Mouse (Mus musculus): ENCODE measurements around the gene Olfr229. TPM values are rescaled to one million over a fixed set of nuclear protein-coding genes. Genes with fewer than 3 reads are reported as not detected.
"Not testable (repeated sequence)": the region's sequence is repeated elsewhere in the genome, so short reads cannot be mapped to it uniquely, and the experiment has no call there.

Gene Olfr229
- polyA plus RNA-seq (2014; fragmentation: Nextera tagmentation; extraction: Ambion mirVana) = not detected in 2 replicates

- DNase-seq (ENCODE audit: low spot score) (no peak), ATAC-seq (no peak)
- Histone ChIP-seq H3K9me3 (replicated peaks; ENCODE audit: control insufficient read depth, low read length) (no peaks in the 10 kb centered on the region), H3K36me3 (ENCODE audit: control insufficient read depth, insufficient read depth, low read length) (no peaks in the 10 kb centered on the region), H3K4me1 (ENCODE audit: control insufficient read depth, insufficient read depth, low read length) (no peaks in the 10 kb centered on the region), H3K4me3 (ENCODE audit: low read depth, low read length) (no peak within 1 kb of the TSS), H3K9ac (ENCODE audit: low read length) (no peak within 1 kb of the TSS), H3K27me3 (replicated peaks; ENCODE audit: control insufficient read depth, insufficient read depth, low read length) (no peaks in the 10 kb centered on the region), H3K27ac (ENCODE audit: low read depth, low read length) (no peak within 1 kb of the TSS), H3K4me2 (ENCODE audit: low read length) (no peak within 1 kb of the TSS)
- 75% methylated on average over 2 of the region's 2 CpGs for WGBS
These were observed at the start of gene Olfr229 for GRCm38 (mm10) chr9:39907036-39907435. Gene Olfr229, plus strand, starts transcription at chr9:39907336.

DNA sequence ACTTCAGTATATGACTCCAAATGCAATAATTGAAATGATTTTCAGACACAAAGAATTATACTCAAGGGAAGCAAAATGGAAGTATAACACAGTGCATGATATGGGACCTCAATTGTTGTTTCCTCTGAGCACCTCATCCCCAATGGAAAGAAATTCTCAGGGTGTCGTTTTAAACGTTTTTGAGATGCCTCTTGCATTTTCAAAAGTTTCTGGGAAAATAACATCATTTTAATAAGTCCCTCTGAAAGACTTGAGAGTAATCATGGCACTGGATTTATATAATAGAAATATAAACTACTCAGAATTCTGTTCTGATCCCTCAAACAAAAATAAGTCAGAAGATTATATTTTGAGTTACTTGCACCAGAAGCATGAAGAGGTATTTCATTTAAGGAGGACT, 41.0 kb upstream of the Olfr229 start, which contains the start of gene Olfr972:
Gene Olfr972 (plus strand): TSS at position 301 of the 400 bp plus-strand sequence.
- H3K27ac ChIP-seq (ENCODE audit: low read depth, low read length) = no peak within 1 kb of the TSS
- no peaks in the 10 kb centered on the region for H3K4me1 ChIP-seq (ENCODE audit: control insufficient read depth, insufficient read depth, low read length)
- no peak for ATAC-seq
- no peak within 1 kb of the TSS for H3K4me2 ChIP-seq (ENCODE audit: low read length)
- DNase-seq (ENCODE audit: low spot score) = no peak
- no peaks in the 10 kb centered on the region for H3K9me3 ChIP-seq (replicated peaks; ENCODE audit: control insufficient read depth, low read length)
- WGBS = 74% methylated on average over 2 of the region's 2 CpGs
- H3K36me3 ChIP-seq (ENCODE audit: control insufficient read depth, insufficient read depth, low read length) = no peaks in the 10 kb centered on the region
- no peaks in the 10 kb centered on the region for H3K27me3 ChIP-seq (replicated peaks; ENCODE audit: control insufficient read depth, insufficient read depth, low read length)
- H3K4me3 ChIP-seq (ENCODE audit: low read depth, low read length) = no peak within 1 kb of the TSS
- no peak within 1 kb of the TSS for H3K9ac ChIP-seq (ENCODE audit: low read length)

GRCm38 (mm10) chr9:39871986-39872385, 35.1 kb upstream of the Olfr229 start:
- not testable (repeated sequence) for H3K4me1 ChIP-seq (ENCODE audit: control insufficient read depth, insufficient read depth, low read length); H3K27me3 ChIP-seq (replicated peaks; ENCODE audit: control insufficient read depth, insufficient read depth, low read length); ATAC-seq; H3K27ac ChIP-seq (ENCODE audit: low read depth, low read length); H3K9ac ChIP-seq (ENCODE audit: low read length); H3K9me3 ChIP-seq (replicated peaks; ENCODE audit: control insufficient read depth, low read length); H3K4me3 ChIP-seq (ENCODE audit: low read depth, low read length); H3K36me3 ChIP-seq (ENCODE audit: control insufficient read depth, insufficient read depth, low read length); H3K4me2 ChIP-seq (ENCODE audit: low read length); DNase-seq (ENCODE audit: low spot score)
- 86% methylated on average over 1 of the region's 1 CpGs for WGBS

DNA sequence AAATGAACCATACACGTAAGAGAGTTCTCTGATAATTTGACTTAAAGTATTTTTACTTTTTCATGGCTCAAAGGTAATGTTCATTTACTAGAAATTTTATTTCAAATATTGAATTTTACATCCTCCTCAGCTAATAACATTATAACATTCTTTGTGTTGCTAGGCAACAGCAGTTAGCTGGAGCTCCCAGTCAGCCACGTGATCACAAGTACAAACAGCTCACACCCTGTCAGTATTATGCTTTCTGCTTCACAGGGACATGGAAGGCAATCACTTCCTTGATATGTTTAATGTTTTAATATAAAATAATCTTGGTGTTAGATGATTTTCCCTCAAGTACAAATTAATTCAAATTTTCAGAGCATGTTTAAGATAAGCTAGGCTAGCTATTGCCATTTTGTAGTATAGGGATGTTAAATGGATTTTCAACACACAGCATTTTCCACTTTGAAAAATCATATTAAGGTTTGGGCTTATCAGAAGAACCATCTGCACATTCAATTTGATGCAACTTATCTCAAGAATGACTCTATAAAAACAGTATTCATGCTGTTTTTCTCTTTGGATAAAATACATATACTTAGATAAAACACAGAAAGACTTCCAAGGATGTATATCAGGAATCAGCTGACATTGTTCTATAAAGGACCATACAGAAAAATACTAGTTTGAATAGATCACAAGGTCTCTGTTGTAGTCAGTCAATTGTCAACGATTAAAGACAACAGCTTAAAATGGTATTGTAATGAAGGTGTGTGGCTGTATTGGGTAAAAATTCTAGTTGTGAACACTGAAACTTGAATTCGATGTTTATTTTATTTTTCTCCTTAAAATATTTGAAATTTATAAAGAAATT, 29.4 kb upstream of the Olfr229 start:
- not testable (repeated sequence) for H3K36me3 ChIP-seq (ENCODE audit: control insufficient read depth, insufficient read depth, low read length); DNase-seq (ENCODE audit: low spot score); H3K4me3 ChIP-seq (ENCODE audit: low read depth, low read length); H3K27me3 ChIP-seq (replicated peaks; ENCODE audit: control insufficient read depth, insufficient read depth, low read length); H3K9me3 ChIP-seq (replicated peaks; ENCODE audit: control insufficient read depth, low read length); H3K9ac ChIP-seq (ENCODE audit: low read length); H3K27ac ChIP-seq (ENCODE audit: low read depth, low read length); H3K4me2 ChIP-seq (ENCODE audit: low read length); H3K4me1 ChIP-seq (ENCODE audit: control insufficient read depth, insufficient read depth, low read length)
- peak; percentile 76; the same call in 1 of the 2 replicates for ATAC-seq
- no CpG with 5 or more reads among the region's 4 CpGs for WGBS

DNA sequence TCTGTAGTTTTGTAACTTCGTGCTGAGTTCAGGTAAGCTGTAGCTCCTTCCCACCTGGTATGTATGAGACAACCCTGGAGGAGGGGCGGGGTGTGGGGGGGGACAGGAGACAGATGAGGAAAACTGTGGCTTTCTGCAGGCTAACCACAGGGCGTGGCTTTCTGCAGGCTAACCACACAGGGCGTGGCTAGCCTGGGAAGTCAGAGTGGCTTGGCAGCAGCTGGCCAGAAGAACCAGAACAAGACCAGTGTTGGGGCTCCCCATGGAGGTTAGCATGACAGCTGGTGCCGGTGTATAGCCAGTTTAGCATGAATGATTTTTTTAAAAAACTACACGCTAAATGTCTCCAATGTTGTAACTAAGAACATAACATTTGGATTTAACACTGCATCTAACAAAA, 2.0 kb upstream of the Olfr229 start:
- 83% methylated on average over 6 of the region's 6 CpGs for WGBS
- DNase-seq (ENCODE audit: low spot score) = no peak
- Histone ChIP-seq H3K9me3 (replicated peaks; ENCODE audit: control insufficient read depth, low read length) (no peaks in the 10 kb centered on the region), H3K36me3 (ENCODE audit: control insufficient read depth, insufficient read depth, low read length) (no peaks in the 10 kb centered on the region), H3K27me3 (replicated peaks; ENCODE audit: control insufficient read depth, insufficient read depth, low read length) (no peaks in the 10 kb centered on the region), H3K4me2 (ENCODE audit: low read length) (no peak overlapping the region), H3K27ac (ENCODE audit: low read depth, low read length) (no peak overlapping the region), H3K4me3 (ENCODE audit: low read depth, low read length) (no peak overlapping the region), H3K4me1 (ENCODE audit: control insufficient read depth, insufficient read depth, low read length) (no peaks in the 10 kb centered on the region), H3K9ac (ENCODE audit: low read length) (no peak overlapping the region)
- ATAC-seq = no peak

DNA sequence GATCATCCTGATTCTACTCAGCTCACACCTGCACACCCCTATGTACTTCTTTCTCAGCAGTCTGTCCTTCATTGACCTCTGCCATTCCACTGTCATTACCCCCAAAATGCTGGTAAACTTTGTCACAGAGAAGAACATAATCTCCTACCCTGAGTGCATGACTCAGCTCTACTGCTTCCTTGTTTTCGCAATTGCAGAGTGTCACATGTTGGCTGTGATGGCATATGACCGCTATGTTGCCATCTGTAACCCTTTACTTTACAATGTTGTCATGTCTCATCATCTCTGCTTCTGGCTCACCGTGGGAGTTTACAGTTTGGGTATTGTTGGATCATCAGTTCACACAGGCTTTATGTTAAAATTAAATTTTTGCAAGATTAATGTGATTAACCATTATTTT, 2.8 kb downstream of the Olfr229 start:
- H3K4me3 ChIP-seq (ENCODE audit: low read depth, low read length) = no peak overlapping the region
- WGBS = 83% methylated on average over 3 of the region's 3 CpGs
- no peaks in the 10 kb centered on the region for H3K9me3 ChIP-seq (replicated peaks; ENCODE audit: control insufficient read depth, low read length)
- no peaks in the 10 kb centered on the region for H3K36me3 ChIP-seq (ENCODE audit: control insufficient read depth, insufficient read depth, low read length)
- H3K4me1 ChIP-seq (ENCODE audit: control insufficient read depth, insufficient read depth, low read length) = no peaks in the 10 kb centered on the region
- ATAC-seq (no peak), DNase-seq (ENCODE audit: low spot score) (no peak)
- H3K4me2 ChIP-seq (ENCODE audit: low read length) = no peak overlapping the region
- H3K27ac ChIP-seq (ENCODE audit: low read depth, low read length) = no peak overlapping the region
- no peaks in the 10 kb centered on the region for H3K27me3 ChIP-seq (replicated peaks; ENCODE audit: control insufficient read depth, insufficient read depth, low read length)
- no peak overlapping the region for H3K9ac ChIP-seq (ENCODE audit: low read length)

DNA sequence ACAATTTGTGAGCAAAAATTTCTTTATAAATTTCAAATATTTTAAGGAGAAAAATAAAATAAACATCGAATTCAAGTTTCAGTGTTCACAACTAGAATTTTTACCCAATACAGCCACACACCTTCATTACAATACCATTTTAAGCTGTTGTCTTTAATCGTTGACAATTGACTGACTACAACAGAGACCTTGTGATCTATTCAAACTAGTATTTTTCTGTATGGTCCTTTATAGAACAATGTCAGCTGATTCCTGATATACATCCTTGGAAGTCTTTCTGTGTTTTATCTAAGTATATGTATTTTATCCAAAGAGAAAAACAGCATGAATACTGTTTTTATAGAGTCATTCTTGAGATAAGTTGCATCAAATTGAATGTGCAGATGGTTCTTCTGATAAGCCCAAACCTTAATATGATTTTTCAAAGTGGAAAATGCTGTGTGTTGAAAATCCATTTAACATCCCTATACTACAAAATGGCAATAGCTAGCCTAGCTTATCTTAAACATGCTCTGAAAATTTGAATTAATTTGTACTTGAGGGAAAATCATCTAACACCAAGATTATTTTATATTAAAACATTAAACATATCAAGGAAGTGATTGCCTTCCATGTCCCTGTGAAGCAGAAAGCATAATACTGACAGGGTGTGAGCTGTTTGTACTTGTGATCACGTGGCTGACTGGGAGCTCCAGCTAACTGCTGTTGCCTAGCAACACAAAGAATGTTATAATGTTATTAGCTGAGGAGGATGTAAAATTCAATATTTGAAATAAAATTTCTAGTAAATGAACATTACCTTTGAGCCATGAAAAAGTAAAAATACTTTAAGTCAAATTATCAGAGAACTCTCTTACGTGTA, 21.1 kb downstream of the Olfr229 start:
- not testable (repeated sequence) for H3K27ac ChIP-seq (ENCODE audit: low read depth, low read length); H3K9ac ChIP-seq (ENCODE audit: low read length); H3K4me1 ChIP-seq (ENCODE audit: control insufficient read depth, insufficient read depth, low read length); DNase-seq (ENCODE audit: low spot score); H3K4me2 ChIP-seq (ENCODE audit: low read length); H3K27me3 ChIP-seq (replicated peaks; ENCODE audit: control insufficient read depth, insufficient read depth, low read length); H3K9me3 ChIP-seq (replicated peaks; ENCODE audit: control insufficient read depth, low read length); H3K36me3 ChIP-seq (ENCODE audit: control insufficient read depth, insufficient read depth, low read length); H3K4me3 ChIP-seq (ENCODE audit: low read depth, low read length)
- ATAC-seq = peak; percentile 88
- WGBS = no CpG with 5 or more reads among the region's 4 CpGs

GRCm38 (mm10) chr9:39928837-39929236, 21.7 kb downstream of the Olfr229 start:
- H3K27ac ChIP-seq (ENCODE audit: low read depth, low read length); H3K4me1 ChIP-seq (ENCODE audit: control insufficient read depth, insufficient read depth, low read length); H3K9me3 ChIP-seq (replicated peaks; ENCODE audit: control insufficient read depth, low read length); H3K36me3 ChIP-seq (ENCODE audit: control insufficient read depth, insufficient read depth, low read length); H3K4me2 ChIP-seq (ENCODE audit: low read length); ATAC-seq; H3K9ac ChIP-seq (ENCODE audit: low read length); H3K27me3 ChIP-seq (replicated peaks; ENCODE audit: control insufficient read depth, insufficient read depth, low read length); DNase-seq (ENCODE audit: low spot score); H3K4me3 ChIP-seq (ENCODE audit: low read depth, low read length): not testable (repeated sequence)
- 69% methylated on average over 1 of the region's 1 CpGs for WGBS

GRCm38 (mm10) chr9:39937201-39937600, 30.1 kb downstream of the Olfr229 start, which contains the start of gene Olfr974:
Gene Olfr974, plus strand, starts transcription at chr9:39937501.
- no peaks in the 10 kb centered on the region for H3K27me3 ChIP-seq (replicated peaks; ENCODE audit: control insufficient read depth, insufficient read depth, low read length)
- no peaks in the 10 kb centered on the region for H3K4me1 ChIP-seq (ENCODE audit: control insufficient read depth, insufficient read depth, low read length)
- DNase-seq (ENCODE audit: low spot score) (no peak), ATAC-seq (no peak)
- H3K9ac ChIP-seq (ENCODE audit: low read length) = no peak within 1 kb of the TSS
- no peak within 1 kb of the TSS for H3K27ac ChIP-seq (ENCODE audit: low read depth, low read length)
- H3K4me3 ChIP-seq (ENCODE audit: low read depth, low read length) = no peak within 1 kb of the TSS
- no peaks in the 10 kb centered on the region for H3K36me3 ChIP-seq (ENCODE audit: control insufficient read depth, insufficient read depth, low read length)
- WGBS = 88% methylated on average over 1 of the region's 1 CpGs
- H3K9me3 ChIP-seq (replicated peaks; ENCODE audit: control insufficient read depth, low read length) = no peaks in the 10 kb centered on the region
- H3K4me2 ChIP-seq (ENCODE audit: low read length) = no peak within 1 kb of the TSS
